Mouse (Mus musculus): Measurements from ENCODE around the gene Dusp28. TPM values are rescaled to one million over a fixed set of nuclear protein-coding genes. Genes with fewer than 3 reads are reported as not detected.

Gene Dusp28
- total and polyA plus RNA-seq, 3 experiments: 11.9 to 12.0 TPM; not detected in 1

DNA sequence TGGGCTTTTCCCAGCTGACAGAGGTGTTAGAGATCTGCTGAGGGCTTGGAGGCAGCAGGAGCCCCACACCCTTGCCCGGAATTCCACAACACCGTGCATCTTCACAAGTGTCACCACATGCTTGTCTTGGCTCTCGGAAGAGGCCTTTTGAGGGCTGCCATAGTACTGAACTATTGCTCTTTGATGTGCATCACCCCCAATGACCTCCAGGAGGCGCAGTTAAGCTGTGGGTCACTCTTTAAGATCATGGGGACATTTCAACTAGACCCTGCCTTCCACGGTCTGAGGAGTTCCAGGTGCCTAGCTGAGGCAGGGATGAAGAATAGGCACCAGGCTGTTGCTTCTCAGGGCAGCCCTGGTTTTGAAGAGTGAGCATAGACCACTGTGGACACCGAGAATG lies 42.6 kb downstream of the Dusp28 start:
- Histone ChIP-seq H3K4me3 (ENCODE audit: control insufficient read depth in 1 of 2, insufficient read depth in 1 of 2, low read depth in 2 of 2, low read length in 2 of 2) (no peak overlapping the region), H3K9me3 (replicated peaks; ENCODE audit: insufficient read depth, low read length) (no peaks in the 10 kb centered on the region), H3K27me3 (ENCODE audit: control insufficient read depth in 1 of 2, insufficient read depth in 2 of 2, low read length in 2 of 2) (no peaks in the 10 kb centered on the region), H3K27ac (ENCODE audit: control insufficient read depth, low read depth, low read length) (no peak overlapping the region), H3K36me3 (ENCODE audit: control insufficient read depth in 1 of 2, insufficient read depth in 2 of 2, low read length in 2 of 2) (no peaks in the 10 kb centered on the region), H3K9ac (ENCODE audit: control insufficient read depth, low read depth, low read length, poor library complexity, severe bottlenecking) (no peak overlapping the region), H3K79me2 (ENCODE audit: control insufficient read depth, insufficient read depth, low read length, poor library complexity) (no peaks in the 10 kb centered on the region), H3K4me1 (ENCODE audit: control insufficient read depth in 1 of 2, insufficient read depth in 2 of 2, low read length in 2 of 2) (no peaks in the 10 kb centered on the region)
- peak; percentile 66 for DNase-seq (ENCODE audit: low read depth, low spot score)
- TF ChIP-seq NELFE (IDR thresholded peaks at IDR 0.05; ENCODE audit: low read depth, low read length) (no peak), NRF1 (IDR thresholded peaks at IDR 0.05; ENCODE audit: insufficient read depth, low read depth, low read length, poor library complexity, severe bottlenecking) (no peak), TBP (IDR thresholded peaks at IDR 0.05; ENCODE audit: low read depth, low read length) (no peak), EP300 (IDR thresholded peaks at IDR 0.05; ENCODE audit: low read depth in 1 of 2, low read length in 2 of 2) (no peak), ZC3H11A (IDR thresholded peaks at IDR 0.05; ENCODE audit: low read depth, low read length) (peak; percentile 18; the same call in 1 of the 2 replicates), MXI1 (IDR thresholded peaks at IDR 0.05; ENCODE audit: low read depth, low read length) (no peak), ZNF384 (IDR thresholded peaks at IDR 0.05; ENCODE audit: low read depth, low read length) (no peak), MEF2A (IDR thresholded peaks at IDR 0.05; ENCODE audit: extremely low read depth, insufficient replicate concordance, low read depth, low read length, poor library complexity, severe bottlenecking) (no peak), SMC3 (IDR thresholded peaks at IDR 0.05; ENCODE audit: low read depth, low read length) (peak; percentile 59), HCFC1 (IDR thresholded peaks at IDR 0.05; ENCODE audit: low read depth, low read length) (no peak), RAD21 (IDR thresholded peaks at IDR 0.05; ENCODE audit: low read depth, low read length) (peak; percentile 53), CHD2 (IDR thresholded peaks at IDR 0.05; ENCODE audit: low read length) (no peak), CHD1 (IDR thresholded peaks at IDR 0.05; ENCODE audit: low read depth, low read length) (no peak), GATA1 (IDR thresholded peaks at IDR 0.05; ENCODE audit: low read depth, low read length) (no peak), POLR2AphosphoS2 (IDR thresholded peaks at IDR 0.05; ENCODE audit: low read length) (no peak), POLR2A (IDR thresholded peaks at IDR 0.05; ENCODE audit: control insufficient read depth in 1 of 2, insufficient read depth in 1 of 2, low read depth in 1 of 2, low read length in 2 of 2, poor library complexity in 1 of 2) (no peak), MAFK (IDR thresholded peaks at IDR 0.05; ENCODE audit: borderline replicate concordance, low read depth, low read length) (no peak), ELF1 (IDR thresholded peaks at IDR 0.05; ENCODE audit: low read depth, low read length) (no peak), MYC (IDR thresholded peaks at IDR 0.05; ENCODE audit: low read depth, low read length) (no peak), CTCF (IDR thresholded peaks at IDR 0.05 in 2 of 3, conservative IDR thresholded peaks at IDR 0.05 in 1 of 3; ENCODE audit: control insufficient read depth in 1 of 3, insufficient read depth in 1 of 3, low read depth in 2 of 3, low read length in 3 of 3, poor library complexity in 1 of 3, severe bottlenecking in 1 of 3) (peak; percentile 62 to 86 (median 71)), GABPA (IDR thresholded peaks at IDR 0.05; ENCODE audit: low read depth, low read length) (no peak), MAZ (IDR thresholded peaks at IDR 0.05; ENCODE audit: low read depth, low read length) (no peak), JUND (IDR thresholded peaks at IDR 0.05; ENCODE audit: low read depth, low read length) (no peak)

Data from MEL (cell line).